Mouse (Mus musculus) intestine, embryonic 14.5 days (tissue): Measurements from ENCODE around the gene Mbnl3. TPM values are rescaled to one million over a fixed set of nuclear protein-coding genes. Genes with fewer than 3 reads are reported as not detected.

Experiments
- ATAC-seq: fragments of 200-750 bp; cut with Nextera tagmentation; replicated peaks from 2 replicates; pipeline ENCODE4 v1.8.0; 2017; ENCODE audit warnings: low read depth, moderate number of reproducible peaks, moderate TSS enrichment, moderate library complexity; ENCODE audit not compliant: low FRiP score, low TSS enrichment
- DNase-seq: peaks from one replicate; pipeline ENCODE4 v3.0.0-alpha.2; 2018; ENCODE audit warnings: low spot score
- H3K27ac ChIP-seq: fragments of 300-500 bp; sonication (generic); 2 replicates; pipeline ENCODE4 v1.5.1; 2014; ENCODE audit warnings: low read depth, mild to moderate bottlenecking, control low read depth
- H3K27me3 ChIP-seq: fragments of 300-500 bp; sonication (generic); replicated peaks from 2 replicates; pipeline ENCODE4 v1.6.1; 2014; ENCODE audit warnings: low read length, control low read depth; ENCODE audit not compliant: control insufficient read depth, insufficient read depth
- H3K36me3 ChIP-seq: fragments of 300-500 bp; sonication (generic); 2 replicates; pipeline ENCODE4 v1.6.1; 2014; ENCODE audit warnings: low read length, control low read depth; ENCODE audit not compliant: control insufficient read depth, insufficient read depth
- H3K4me1 ChIP-seq: fragments of 300-500 bp; sonication (generic); replicated peaks from 2 replicates; pipeline ENCODE4 v1.6.1; 2014; ENCODE audit warnings: low read length, control low read depth, mixed read lengths; ENCODE audit not compliant: control insufficient read depth, insufficient read depth
- H3K4me2 ChIP-seq: fragments of 300-500 bp; sonication (generic); 2 replicates; pipeline ENCODE4 v1.6.1; 2014; ENCODE audit warnings: low read length
- H3K4me3 ChIP-seq: fragments of 300-500 bp; sonication (generic); 2 replicates; pipeline ENCODE4 v1.5.1; 2014; ENCODE audit warnings: low read depth, low read length, control low read depth, mixed read lengths
- H3K9ac ChIP-seq: fragments of 300-500 bp; sonication (generic); 2 replicates; pipeline ENCODE4 v1.6.1; 2014; ENCODE audit warnings: mild to moderate bottlenecking, low read length
- H3K9me3 ChIP-seq: fragments of 300-500 bp; sonication (generic); 2 replicates; pipeline ENCODE4 v1.6.1; 2016; ENCODE audit warnings: low read length, control low read depth; ENCODE audit not compliant: control insufficient read depth
- WGBS: fragments of 180-500 bp; shearing (Covaris S2); extraction: QIAGEN DNeasy Blood & Tissue Kit; methylation state at CpG from one replicate; pipeline ENCODE4 v1.1.7; 2014; 5-methylcytosine and 5-hydroxymethylcytosine counted together
- polyA plus RNA-seq: library from polyadenylated mRNA; unstranded; fragments of >200 nt; fragmentation: Nextera tagmentation; extraction: Ambion mirVana; gene quantifications from 2 replicates; pipeline ENCODE4 v1.2.1, GENCODE M21; 2014

The Mbnl3 gene
- polyA plus RNA-seq, result 11.2 and 13.6 TPM in 2 replicates

DNA sequence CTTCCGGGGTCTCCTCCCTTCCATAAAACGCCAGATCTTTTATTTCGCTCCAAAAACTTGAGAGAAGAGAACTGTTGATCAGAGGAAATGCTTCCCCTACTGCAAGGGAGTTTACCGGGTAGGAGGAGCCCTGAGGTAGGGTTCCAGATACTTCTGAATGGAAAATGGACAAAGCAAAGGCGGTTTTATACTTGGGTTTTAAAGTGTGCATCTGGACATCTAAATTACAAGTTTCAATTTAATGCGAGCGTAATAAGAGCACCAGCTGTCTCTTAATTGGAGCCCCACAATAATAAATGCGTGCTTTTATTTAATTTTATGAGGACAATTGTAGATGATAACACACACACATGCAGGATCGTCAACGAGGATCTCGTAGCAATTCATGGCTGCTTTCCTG, at the start of gene Mbnl3:
Mbnl3 (minus strand) TSS at position 101 of the 400 bp plus-strand sequence.
- no peak for ATAC-seq
- peak within 1 kb of the TSS; percentile 61 for H3K4me2 ChIP-seq
- H3K9ac ChIP-seq, result peak within 1 kb of the TSS; percentile 50
- 35% methylated on average over 11 of the region's 11 CpGs for WGBS
- no peaks in the 10 kb centered on the region for H3K4me1 ChIP-seq
- H3K4me3 ChIP-seq, result peak within 1 kb of the TSS; percentile 46
- DNase-seq, result no peak
- H3K27ac ChIP-seq, result peak within 1 kb of the TSS; percentile 67
- H3K9me3 ChIP-seq, result no peaks in the 10 kb centered on the region
- no peaks in the 10 kb centered on the region; the same call in 1 of the 2 replicates for H3K27me3 ChIP-seq
- H3K36me3 ChIP-seq, result no peaks in the 10 kb centered on the region

DNA sequence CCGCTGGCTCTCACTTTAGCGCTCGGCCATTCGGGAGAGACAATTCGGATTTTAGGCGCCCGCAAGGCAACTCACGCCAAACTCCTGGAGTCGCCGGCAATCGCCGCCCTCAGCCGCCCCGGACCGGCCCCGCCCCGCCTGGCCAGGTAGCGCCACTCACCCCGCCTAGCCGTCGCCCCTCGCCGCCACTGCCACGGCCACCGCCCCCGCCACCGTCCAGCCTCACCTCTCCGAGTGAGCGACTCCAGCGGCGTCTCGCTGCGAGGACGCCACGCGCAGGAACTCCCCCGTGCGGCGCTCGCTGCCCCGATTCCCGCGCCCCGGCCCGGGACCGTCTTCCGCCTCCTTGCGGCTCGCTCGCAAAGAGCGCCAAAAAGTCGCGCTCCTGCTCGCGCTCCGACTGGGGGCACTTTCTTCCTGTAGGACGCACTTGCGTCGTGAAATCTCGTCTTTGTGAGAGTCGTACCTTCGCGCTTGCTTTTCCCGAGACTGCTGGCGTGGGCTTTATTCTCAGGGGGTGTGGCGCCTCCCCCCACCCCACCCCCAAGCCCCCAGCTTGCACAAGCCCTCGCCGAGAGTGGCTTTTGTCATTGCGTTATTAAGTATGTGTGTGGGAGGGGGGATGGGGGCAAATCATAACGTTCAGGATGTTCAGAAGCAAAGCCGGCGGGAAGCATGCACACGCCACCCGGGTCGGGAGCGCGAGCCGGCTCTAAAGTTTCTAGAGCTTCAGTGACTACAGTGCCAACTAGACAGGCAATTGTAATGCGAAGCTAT, 596 bp downstream of the Mbnl3 start:
- Histone ChIP-seq H3K36me3 (no peaks in the 10 kb centered on the region), H3K27me3 (no peaks in the 10 kb centered on the region; the same call in 1 of the 2 replicates), H3K4me3 (peak overlapping the region; percentile 46), H3K4me1 (no peaks in the 10 kb centered on the region), H3K9me3 (no peaks in the 10 kb centered on the region), H3K4me2 (peak overlapping the region; percentile 61), H3K9ac (peak overlapping the region; percentile 50), H3K27ac (peak overlapping the region; percentile 67)
- 20% methylated on average over 76 of the region's 79 CpGs for WGBS
- ATAC-seq (peak; percentile 80), DNase-seq (peak; percentile 77)

DNA sequence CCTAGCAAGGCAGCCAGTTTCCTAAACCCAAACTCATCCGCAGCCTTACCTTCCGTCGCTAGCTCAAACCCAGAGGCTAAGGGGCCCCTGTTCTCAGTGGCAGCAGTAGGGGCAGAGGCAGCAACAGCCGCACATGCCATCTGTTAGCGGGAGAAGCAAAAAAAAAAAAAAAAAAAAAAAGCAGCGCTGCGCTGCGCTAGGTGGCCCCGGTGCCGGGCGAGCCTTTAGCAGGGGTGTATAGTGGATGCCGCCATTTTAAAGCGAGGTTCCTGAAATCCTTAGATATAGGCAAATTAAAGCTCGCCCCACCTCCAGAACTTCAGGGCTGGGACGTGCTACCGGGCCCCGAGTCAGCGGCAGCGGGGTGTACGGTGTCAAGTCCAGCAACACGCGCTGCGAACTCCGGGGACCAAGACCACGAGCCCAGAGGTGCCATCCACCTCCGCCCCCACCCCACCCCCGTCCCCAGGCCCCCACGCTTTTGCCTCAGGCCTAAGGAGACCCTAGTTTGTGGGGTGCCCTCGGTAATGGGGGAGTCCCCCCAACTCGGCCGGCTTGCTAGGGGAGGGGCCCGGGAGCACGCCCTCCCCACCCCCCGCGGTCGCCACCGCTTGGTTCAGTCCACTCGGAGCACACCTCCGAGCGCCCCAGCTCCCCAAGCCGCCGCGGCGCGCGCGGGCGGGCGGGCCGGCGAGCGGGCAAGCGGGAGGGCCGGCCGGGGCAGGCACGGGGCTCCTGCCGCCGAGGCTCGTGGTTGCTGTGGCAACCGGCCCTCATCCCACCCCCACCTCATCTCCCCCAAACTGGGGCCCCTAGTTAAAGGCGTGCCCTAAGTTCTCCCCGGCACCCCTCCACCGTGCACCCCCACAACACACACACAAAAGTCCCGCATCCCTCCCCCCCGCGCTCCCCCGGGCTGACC, 1.4 kb downstream of the Mbnl3 start:
- peak; percentile 87 for ATAC-seq
- Histone ChIP-seq H3K4me1 (no peaks in the 10 kb centered on the region), H3K9ac (peak overlapping the region; percentile 50), H3K27me3 (no peaks in the 10 kb centered on the region; the same call in 1 of the 2 replicates), H3K4me2 (peak overlapping the region; percentile 61), H3K4me3 (peak overlapping the region; percentile 46), H3K9me3 (no peaks in the 10 kb centered on the region), H3K36me3 (no peaks in the 10 kb centered on the region), H3K27ac (peak overlapping the region; percentile 67)
- 13% methylated on average over 60 of the region's 67 CpGs for WGBS
- DNase-seq, result peak; percentile 73

DNA sequence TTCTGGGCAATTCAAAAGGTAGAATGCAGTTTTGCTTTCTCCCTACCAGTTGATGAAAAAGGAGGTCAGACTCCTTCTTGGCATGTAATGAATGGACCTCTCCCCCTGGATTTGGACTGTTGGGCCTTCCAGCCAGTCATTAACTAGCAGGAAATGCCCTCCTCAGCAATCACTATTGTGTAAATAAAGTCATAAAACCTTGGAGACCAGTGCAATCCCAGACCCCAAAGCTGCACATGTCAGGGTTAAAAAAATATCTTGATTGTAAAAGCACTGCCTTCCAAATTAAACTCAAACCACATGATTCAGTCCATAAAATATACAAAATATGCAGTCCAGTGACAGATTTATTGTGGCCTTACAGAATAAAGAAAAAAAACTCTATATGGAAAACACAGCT, 9.3 kb downstream of the Mbnl3 start:
- DNase-seq (no peak), ATAC-seq (no peak)
- peak overlapping the region; percentile 27; the same call in 1 of the 2 replicates for H3K27ac ChIP-seq
- 0 out of 2 replicates have a peak, but pooled peaks cover 2% of the 10 kb centered on the region for H3K4me1 ChIP-seq
- no peak overlapping the region for H3K4me2 ChIP-seq
- no peaks in the 10 kb centered on the region for H3K9me3 ChIP-seq
- H3K36me3 ChIP-seq, result no peaks in the 10 kb centered on the region
- no peak overlapping the region for H3K4me3 ChIP-seq
- H3K9ac ChIP-seq, result no peak overlapping the region
- no peaks in the 10 kb centered on the region for H3K27me3 ChIP-seq

DNA sequence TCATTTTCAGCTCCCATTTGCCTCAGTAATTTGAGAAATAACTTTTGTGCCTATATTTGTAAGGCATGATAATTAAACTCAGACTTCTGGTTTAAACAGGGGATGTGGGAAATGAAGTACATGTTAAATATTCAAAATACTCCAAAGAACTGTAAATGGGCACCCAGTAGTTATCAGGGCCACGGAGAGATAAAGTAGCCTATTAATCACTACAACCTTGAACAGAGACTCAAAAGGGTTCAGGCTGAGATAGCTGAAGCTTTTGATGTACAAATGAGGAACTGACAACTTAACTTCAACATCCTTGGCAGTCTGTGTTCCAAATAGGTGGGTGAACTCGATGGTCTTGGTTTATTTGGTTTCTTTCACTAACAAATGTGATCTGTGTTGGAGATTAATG, 34.4 kb downstream of the Mbnl3 start:
- Histone ChIP-seq H3K9me3 (no peaks in the 10 kb centered on the region), H3K36me3 (no peaks in the 10 kb centered on the region)
- 19% methylated on average over 2 of the region's 2 CpGs for WGBS

DNA sequence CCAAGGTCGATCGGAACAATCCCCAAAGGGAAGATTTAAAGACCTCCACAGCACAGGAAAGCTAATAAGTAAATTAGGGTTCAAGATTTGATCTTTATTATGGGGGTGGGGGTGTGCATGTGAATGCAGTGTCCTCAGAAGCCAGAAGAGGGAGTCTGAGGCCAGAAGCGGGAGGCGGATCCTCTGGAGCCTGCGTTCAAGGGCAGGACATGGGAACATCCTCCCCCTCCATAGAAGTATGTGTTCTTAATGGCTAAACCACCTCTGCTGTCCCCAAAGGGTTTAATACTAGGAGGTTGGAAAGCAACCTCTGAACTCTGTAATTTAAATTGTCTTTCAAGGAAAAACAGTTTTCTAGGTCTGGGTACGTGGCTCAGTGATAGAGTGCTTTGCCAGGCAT, 34.9 kb downstream of the Mbnl3 start:
- Histone ChIP-seq H3K9me3 (no peaks in the 10 kb centered on the region), H3K4me3 (no peak overlapping the region), H3K36me3 (no peaks in the 10 kb centered on the region), H3K4me2 (no peak overlapping the region), H3K27me3 (no peaks in the 10 kb centered on the region), H3K4me1 (no peaks in the 10 kb centered on the region), H3K27ac (no peak overlapping the region), H3K9ac (no peak overlapping the region)
- 56% methylated on average over 6 of the region's 6 CpGs for WGBS
- ATAC-seq, result no peak
- no peak for DNase-seq

More for the DNA sequence above, 34.4 kb downstream of the Mbnl3 start:
- Histone ChIP-seq H3K4me3 (no peak overlapping the region), H3K4me1 (no peaks in the 10 kb centered on the region), H3K27me3 (no peaks in the 10 kb centered on the region), H3K4me2 (no peak overlapping the region), H3K9ac (no peak overlapping the region), H3K27ac (no peak overlapping the region)
- no peak for DNase-seq
- ATAC-seq, result no peak

DNA sequence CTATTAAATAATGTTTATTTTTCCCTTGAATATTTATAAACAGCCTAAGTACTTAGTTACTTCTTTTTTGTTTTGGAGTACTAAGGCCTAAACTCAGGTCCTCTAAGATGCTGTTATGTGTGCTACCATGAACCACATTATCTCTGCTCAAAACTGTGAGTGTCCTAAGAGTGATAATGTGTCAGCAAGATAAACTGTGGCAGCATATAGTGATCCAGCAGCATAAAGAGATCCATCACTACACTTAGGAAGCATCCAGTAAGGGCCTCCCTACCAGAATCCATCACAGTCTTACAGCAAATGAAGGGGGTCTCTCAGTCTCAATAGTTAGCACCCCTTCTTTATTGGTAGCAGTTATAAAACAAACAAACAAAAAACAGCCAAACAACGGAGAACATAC, 35.9 kb downstream of the Mbnl3 start:
- Histone ChIP-seq H3K9ac (no peak overlapping the region), H3K27ac (no peak overlapping the region), H3K4me1 (no peaks in the 10 kb centered on the region), H3K36me3 (no peaks in the 10 kb centered on the region), H3K27me3 (no peaks in the 10 kb centered on the region), H3K4me3 (no peak overlapping the region), H3K4me2 (no peak overlapping the region), H3K9me3 (no peaks in the 10 kb centered on the region)
- ATAC-seq, result no peak
- 82% methylated on average over 1 of the region's 1 CpGs for WGBS
- DNase-seq, result no peak

DNA sequence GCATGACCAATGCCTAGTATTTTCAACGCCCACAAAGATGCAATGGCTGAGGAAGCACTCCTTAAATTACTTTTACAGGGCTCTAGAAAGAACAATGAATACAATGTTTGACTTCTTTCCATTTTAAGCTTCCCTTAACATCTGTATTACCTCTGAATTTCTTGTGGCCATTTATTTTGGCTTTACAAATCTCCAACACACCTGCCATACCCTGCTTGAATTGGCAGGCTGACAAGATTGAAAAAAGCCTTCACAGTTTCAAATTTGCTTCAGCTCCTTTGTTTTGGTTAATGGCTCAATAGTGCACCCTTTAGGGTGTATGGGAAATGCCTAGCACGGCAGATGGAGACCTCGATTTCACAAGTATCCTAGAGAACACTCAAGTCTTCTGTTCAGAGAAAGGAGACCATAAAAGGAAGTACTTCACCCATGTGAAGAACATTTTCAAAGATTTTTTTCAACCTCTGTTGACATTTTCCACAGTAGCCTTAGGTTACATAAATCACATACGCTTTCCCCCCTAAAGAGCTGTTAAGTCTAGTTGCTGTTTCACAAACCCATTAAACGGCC, 36.8 kb downstream of the Mbnl3 start:
- Histone ChIP-seq H3K4me3 (no peak overlapping the region), H3K4me1 (no peaks in the 10 kb centered on the region), H3K9ac (no peak overlapping the region), H3K27me3 (no peaks in the 10 kb centered on the region), H3K36me3 (no peaks in the 10 kb centered on the region), H3K27ac (no peak overlapping the region), H3K4me2 (no peak overlapping the region), H3K9me3 (no peaks in the 10 kb centered on the region)
- no peak for ATAC-seq
- DNase-seq, result no peak
- 50% methylated on average over 5 of the region's 5 CpGs for WGBS
